Mouse (Mus musculus) heart, embryonic 14.5 days (tissue): ENCODE data around the gene Wdr4. TPM values are rescaled to one million over a fixed set of nuclear protein-coding genes. Genes with fewer than 3 reads are reported as not detected.
A peak's percentile ranks its signal among the peaks of the same experiment; 100 is the strongest.
"Not testable (repeated sequence)": the region's sequence is repeated elsewhere in the genome, so short reads cannot be mapped to it uniquely, and the experiment has no call there.

Experiments
- ATAC-seq: fragments of 200-750 bp; cut with Nextera tagmentation; 2 replicates; pipeline ENCODE4 v1.8.0; 2017; ENCODE audit warnings: low read depth, moderate TSS enrichment; ENCODE audit not compliant: insufficient number of reproducible peaks, insufficient read depth, low FRiP score
- H3K27ac ChIP-seq, 2 experiments: fragments of 200-500 bp in 1 of 2; fragments of 300-500 bp in 1 of 2; sonication (generic) in 1 of 2; replicated peaks in 1 of 2; 2 replicates each; pipeline ENCODE4 v1.5.1; 2012 to 2014; ENCODE audit warnings: low read depth in 2 of 2, low read length in 2 of 2, control low read depth in 1 of 2, mild to moderate bottlenecking in 1 of 2, mixed read lengths in 1 of 2; ENCODE audit not compliant: control insufficient read depth in 1 of 2, insufficient read depth in 1 of 2
- H3K27me3 ChIP-seq: fragments of 300-500 bp; sonication (generic); 2 replicates; pipeline ENCODE4 v1.6.1; 2014; ENCODE audit warnings: mild to moderate bottlenecking, low read length, control low read depth; ENCODE audit not compliant: control insufficient read depth, insufficient read depth
- H3K36me3 ChIP-seq: fragments of 300-500 bp; sonication (generic); 2 replicates; pipeline ENCODE4 v1.6.1; 2014; ENCODE audit warnings: mild to moderate bottlenecking, control low read depth, low read length, mixed read lengths; ENCODE audit not compliant: control insufficient read depth, insufficient read depth
- H3K4me1 ChIP-seq, 2 experiments: fragments of 200-500 bp in 1 of 2; fragments of 300-500 bp in 1 of 2; sonication (generic) in 1 of 2; 2 replicates each; pipeline ENCODE4 v1.6.1; 2012 to 2014; ENCODE audit warnings: low read length in 2 of 2, control low read depth in 1 of 2, mixed read lengths in 1 of 2; ENCODE audit not compliant: control insufficient read depth in 2 of 2, insufficient read depth in 2 of 2
- H3K4me2 ChIP-seq: fragments of 300-500 bp; sonication (generic); 2 replicates; pipeline ENCODE4 v1.6.1; 2014; ENCODE audit warnings: mild to moderate bottlenecking, low read length
- H3K4me3 ChIP-seq, 2 experiments: fragments of 200-500 bp in 1 of 2; fragments of 300-500 bp in 1 of 2; sonication (generic) in 1 of 2; 2 replicates each; pipeline ENCODE4 v1.5.1; 2012 to 2014; ENCODE audit warnings: low read length in 2 of 2, mild to moderate bottlenecking in 2 of 2, control low read depth in 1 of 2, low read depth in 1 of 2, moderate library complexity in 1 of 2; ENCODE audit not compliant: control insufficient read depth in 1 of 2, insufficient read depth in 1 of 2
- H3K9ac ChIP-seq: fragments of 300-500 bp; sonication (generic); 2 replicates; pipeline ENCODE4 v1.6.1; 2014; ENCODE audit warnings: mild to moderate bottlenecking, low read length
- H3K9me3 ChIP-seq: fragments of 300-500 bp; sonication (generic); 2 replicates; pipeline ENCODE4 v1.6.1; 2016; ENCODE audit warnings: low read length, control low read depth; ENCODE audit not compliant: control insufficient read depth
- WGBS: fragments of 180-500 bp; shearing (Covaris S2); extraction: QIAGEN DNeasy Blood & Tissue Kit; methylation state at CpG from one replicate; pipeline ENCODE4 v1.1.7; 2014; 5-methylcytosine and 5-hydroxymethylcytosine counted together
- polyA plus RNA-seq: library from polyadenylated mRNA; unstranded; fragments of >200 nt; fragmentation: Nextera tagmentation; extraction: Ambion mirVana; gene quantifications from 2 replicates; pipeline ENCODE4 v1.2.1, GENCODE M21; 2014

The Wdr4 gene
- polyA plus RNA-seq, 1 experiment from 2014 or later = 17.9 TPM

DNA sequence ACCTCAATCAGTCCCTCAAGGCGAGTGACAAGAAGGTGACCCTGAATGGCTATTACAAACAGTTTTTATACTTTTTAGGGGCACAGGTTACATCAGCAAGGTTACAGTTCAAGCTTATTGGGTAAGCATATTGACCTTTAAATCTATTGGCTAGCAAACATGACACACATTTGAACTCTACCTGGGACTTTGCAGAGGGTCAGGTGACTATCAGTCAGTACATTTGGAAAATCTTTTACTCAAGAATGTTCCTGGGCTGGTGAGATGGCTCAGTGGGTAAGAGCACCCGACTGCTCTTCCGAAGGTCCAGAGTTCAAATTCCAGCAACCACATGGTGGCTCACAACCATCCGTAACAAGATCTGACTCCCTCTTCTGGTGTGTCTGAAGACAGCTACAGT lies 12.6 kb upstream of the Wdr4 start:
- not testable (repeated sequence) for H3K4me3 ChIP-seq, H3K9ac ChIP-seq, H3K27ac ChIP-seq, H3K4me2 ChIP-seq, H3K27me3 ChIP-seq, ATAC-seq, H3K9me3 ChIP-seq
- WGBS = 96% methylated on average over 3 of the region's 4 CpGs
- H3K36me3 ChIP-seq = peaks cover 49% of the 10 kb centered on the region
- peaks cover 0 to 12% of the 10 kb centered on the region in 2 experiments; a peak in 2 of 4 replicates for H3K4me1 ChIP-seq

DNA sequence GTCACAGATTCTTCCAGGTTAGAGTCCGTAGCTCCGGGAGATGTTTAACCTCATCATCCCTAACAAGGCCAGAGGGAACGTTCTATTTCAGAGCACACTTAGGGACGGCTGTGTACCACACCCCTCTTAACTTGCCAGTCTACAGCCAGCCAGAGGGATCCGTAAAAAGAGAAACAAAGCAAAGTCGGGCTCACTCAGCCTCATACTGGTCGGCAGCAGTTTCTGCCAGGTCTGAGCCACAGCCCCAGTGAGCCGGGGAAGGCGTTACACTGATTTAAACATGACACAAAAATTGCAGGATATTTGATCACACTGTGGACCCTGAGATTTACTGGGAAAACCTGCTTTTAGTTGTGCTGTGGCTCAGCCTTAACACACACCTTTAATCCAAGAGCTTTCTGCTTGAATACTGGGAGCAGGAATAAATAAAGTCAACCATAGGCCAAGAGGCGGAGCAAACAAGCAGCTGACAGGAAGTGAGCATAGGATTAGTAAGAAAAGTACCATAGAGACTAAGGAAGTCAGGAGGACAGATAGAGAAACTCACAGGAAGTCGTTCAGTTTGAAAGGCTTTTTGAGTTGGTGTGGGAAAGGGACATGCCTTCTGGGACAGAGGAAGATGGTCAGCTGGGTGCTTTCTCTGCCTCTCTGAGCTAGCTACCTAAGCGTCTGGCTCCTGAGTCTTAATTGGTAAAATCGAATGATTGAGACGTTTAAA lies 11.8 kb upstream of the Wdr4 start:
- ATAC-seq = no peak
- peaks cover 57% of the 10 kb centered on the region for H3K36me3 ChIP-seq

DNA sequence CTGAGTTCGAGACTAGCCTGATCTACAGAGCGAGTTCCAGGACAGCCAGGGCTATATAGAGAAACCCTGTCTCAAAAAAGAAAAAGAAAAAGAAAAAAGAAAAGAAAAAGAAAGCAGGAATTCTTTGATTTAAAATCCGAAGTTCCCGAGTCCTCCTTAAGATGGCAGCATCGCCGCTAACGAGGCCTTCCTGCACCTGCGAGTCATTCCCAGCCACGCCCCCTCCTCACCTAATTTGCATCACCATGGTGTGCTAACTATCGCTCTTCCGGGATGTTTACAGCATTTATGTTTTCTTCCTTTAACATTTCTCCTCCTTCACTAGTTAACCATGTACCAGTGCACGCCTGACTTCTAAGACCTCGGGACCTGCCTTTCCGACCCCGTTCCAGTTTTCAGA lies 9.5 kb upstream of the Wdr4 start:
- peaks cover 76% of the 10 kb centered on the region for H3K36me3 ChIP-seq
- ATAC-seq = no peak
- no peak overlapping the region for H3K27ac ChIP-seq
- no peak overlapping the region for H3K4me3 ChIP-seq
- H3K4me2 ChIP-seq = no peak overlapping the region
- 42% methylated on average over 15 of the region's 15 CpGs for WGBS
- H3K27me3 ChIP-seq = no peaks in the 10 kb centered on the region
- H3K9me3 ChIP-seq = no peaks in the 10 kb centered on the region
- H3K4me1 ChIP-seq = 0 out of 4 replicates have a peak, but pooled peaks cover 0 to 4% of the 10 kb centered on the region in 2 experiments
- no peak overlapping the region for H3K9ac ChIP-seq

More for the DNA sequence above, 11.8 kb upstream of the Wdr4 start:
- Histone ChIP-seq H3K27ac (no peak overlapping the region), H3K4me2 (no peak overlapping the region), H3K4me1 (peaks cover 0 to 12% of the 10 kb centered on the region in 2 experiments; a peak in 2 of 4 replicates), H3K4me3 (no peak overlapping the region), H3K9me3 (no peaks in the 10 kb centered on the region), H3K27me3 (no peaks in the 10 kb centered on the region), H3K9ac (no peak overlapping the region)
- WGBS = 75% methylated on average over 14 of the region's 14 CpGs

DNA sequence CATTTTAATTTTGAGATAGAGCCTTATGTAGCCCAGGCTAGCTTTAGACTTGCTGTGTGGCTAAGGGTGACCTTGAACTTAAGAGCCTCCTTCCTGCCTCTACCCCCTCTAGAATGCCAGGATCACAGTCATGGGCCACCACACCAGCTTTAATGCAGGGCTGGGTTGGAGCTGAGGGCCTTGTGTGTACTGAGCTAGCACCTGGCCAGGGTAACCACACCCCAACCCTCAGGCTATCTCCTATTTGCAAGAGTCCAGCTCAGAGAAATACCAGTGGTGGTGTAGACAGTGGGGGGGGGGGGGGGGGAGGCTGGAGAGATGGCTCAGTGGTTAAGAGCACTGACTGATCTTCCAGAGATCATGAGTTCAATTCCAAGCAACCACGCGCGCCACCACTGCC lies 6.0 kb upstream of the Wdr4 start:
- H3K9me3 ChIP-seq = no peaks in the 10 kb centered on the region
- H3K9ac ChIP-seq = no peak overlapping the region
- no peaks in the 10 kb centered on the region for H3K27me3 ChIP-seq
- 96% methylated on average over 3 of the region's 3 CpGs for WGBS
- no peak overlapping the region for H3K4me3 ChIP-seq
- H3K27ac ChIP-seq = no peak overlapping the region
- no peak for ATAC-seq
- H3K4me2 ChIP-seq = no peak overlapping the region
- peaks cover 86% of the 10 kb centered on the region for H3K36me3 ChIP-seq
- H3K4me1 ChIP-seq = peaks cover 12 to 26% of the 10 kb centered on the region in 2 experiments; a peak in 3 of 4 replicates

DNA sequence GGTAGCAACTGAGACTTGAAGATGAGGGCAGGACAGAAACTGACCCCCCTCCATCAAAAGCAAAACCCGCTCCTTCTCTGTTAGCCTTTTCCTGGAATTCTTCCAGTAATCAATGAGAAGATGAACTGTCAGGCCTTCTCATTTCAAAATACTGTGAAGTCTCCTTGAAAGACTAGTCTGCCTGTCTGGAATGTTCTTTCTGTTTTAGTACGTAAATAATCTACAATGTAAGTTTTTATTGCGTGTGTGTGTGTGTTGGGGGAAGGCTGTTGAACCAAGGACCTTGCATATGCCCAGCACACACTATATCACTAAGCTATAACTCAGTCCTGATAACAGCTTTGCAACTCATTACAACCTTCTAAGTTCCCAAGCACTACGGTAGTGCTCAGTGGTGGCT lies 5.3 kb upstream of the Wdr4 start:
- Histone ChIP-seq H3K36me3 (peaks cover 79% of the 10 kb centered on the region), H3K4me3 (no peak overlapping the region), H3K9ac (no peak overlapping the region), H3K4me2 (no peak overlapping the region), H3K4me1 (peaks cover 12 to 27% of the 10 kb centered on the region in 2 experiments; a peak in 3 of 4 replicates), H3K27me3 (no peaks in the 10 kb centered on the region), H3K27ac (no peak overlapping the region), H3K9me3 (no peaks in the 10 kb centered on the region)
- no peak for ATAC-seq
- WGBS = 93% methylated on average over 4 of the region's 4 CpGs

DNA sequence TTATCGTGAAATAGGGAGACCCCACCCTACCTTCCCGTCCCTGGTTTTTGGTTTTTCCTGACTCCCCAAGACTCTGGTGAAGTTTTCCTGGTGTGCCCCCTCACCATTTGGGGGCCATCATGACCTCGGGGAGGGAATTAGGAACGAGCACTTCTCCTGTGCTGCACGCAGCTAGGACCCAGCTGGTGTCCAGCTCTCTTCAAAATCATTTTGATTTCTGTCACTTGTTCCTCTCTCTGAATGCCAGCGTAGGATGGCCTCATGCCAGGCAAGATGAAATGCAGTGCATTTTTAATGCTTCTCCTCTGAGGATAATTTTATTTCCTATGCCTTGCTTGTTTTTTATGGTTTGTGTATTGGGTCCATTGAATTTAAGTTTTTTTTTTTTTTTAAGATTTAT lies 2.2 kb upstream of the Wdr4 start:
- peaks cover 48% of the 10 kb centered on the region for H3K36me3 ChIP-seq
- peaks cover 12 to 27% of the 10 kb centered on the region in 2 experiments; a peak in 3 of 4 replicates for H3K4me1 ChIP-seq
- H3K4me3 ChIP-seq = no peak overlapping the region
- no peaks in the 10 kb centered on the region for H3K9me3 ChIP-seq
- no peak overlapping the region for H3K9ac ChIP-seq
- 91% methylated on average over 6 of the region's 6 CpGs for WGBS
- H3K27me3 ChIP-seq = no peaks in the 10 kb centered on the region
- no peak overlapping the region for H3K4me2 ChIP-seq
- no peak for ATAC-seq
- 0 out of 4 replicates have a peak overlapping the region, but pooled peaks of 1 of the 2 experiments have one; percentile 14 for H3K27ac ChIP-seq

DNA sequence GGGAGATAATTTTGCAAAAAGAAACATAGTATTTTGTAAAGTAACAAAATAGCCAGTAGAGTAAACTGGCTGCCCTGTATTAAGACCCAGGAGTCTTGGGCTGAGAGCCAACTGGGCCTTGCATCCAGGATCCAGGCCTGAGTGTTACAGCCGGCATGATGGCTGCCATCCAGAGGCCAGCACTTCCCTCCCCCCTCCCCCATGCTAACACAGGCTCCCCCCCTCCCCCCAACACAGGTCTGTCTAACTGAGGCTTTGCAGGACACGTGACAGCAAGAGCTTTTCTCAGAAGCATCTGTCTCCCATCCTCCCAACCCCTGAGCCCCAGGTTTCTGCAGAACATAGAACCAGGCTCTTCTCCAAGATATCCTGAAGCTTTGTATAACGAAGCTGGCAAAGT lies 1.1 kb upstream of the Wdr4 start:
- peak overlapping the region; percentile 94 for H3K9ac ChIP-seq
- no peaks in the 10 kb centered on the region for H3K9me3 ChIP-seq
- peaks cover 12 to 27% of the 10 kb centered on the region in 2 experiments; a peak in 3 of 4 replicates for H3K4me1 ChIP-seq
- ATAC-seq = no peak
- peak overlapping the region; percentile 71 for H3K4me2 ChIP-seq
- WGBS = 16% methylated on average over 3 of the region's 3 CpGs
- peaks cover 41% of the 10 kb centered on the region for H3K36me3 ChIP-seq
- H3K27ac ChIP-seq = peak overlapping the region; percentile 77 to 91; a peak in 3 of 4 replicates
- no peaks in the 10 kb centered on the region for H3K27me3 ChIP-seq
- H3K4me3 ChIP-seq = peak overlapping the region; percentile 81 to 90; a peak in 3 of 4 replicates
